Mouse (Mus musculus): Measurements from ENCODE around the gene Gtsf2. TPM values are rescaled to one million over a fixed set of nuclear protein-coding genes. Genes with fewer than 3 reads are reported as not detected.

The Gtsf2 gene
- polyA plus RNA-seq (2014; fragmentation: Illumina TruSeq; extraction: RNeasy Lipid Tissue Mini Kit (QIAGEN cat#74804)) = not detected

DNA sequence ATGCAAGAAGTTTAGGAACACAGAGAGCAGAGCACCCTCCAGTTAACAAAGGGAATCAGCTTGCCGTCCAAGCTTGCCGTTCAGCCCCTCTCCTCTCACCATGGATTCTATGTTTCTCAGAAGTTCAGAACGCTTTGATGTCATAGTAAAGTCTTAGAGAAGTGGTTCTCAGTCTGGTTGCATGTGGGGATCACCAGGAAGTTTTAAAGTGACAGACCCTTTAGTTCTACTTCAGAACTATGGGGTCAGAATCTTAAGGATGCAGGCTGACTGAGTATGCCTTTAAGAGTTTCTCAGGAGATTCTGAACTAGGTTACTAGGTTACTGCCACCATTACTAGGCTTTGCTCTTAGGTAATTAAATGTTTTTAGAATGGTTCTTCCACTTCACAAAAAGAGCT is at the start of gene Gtsf2:
Gtsf2 (minus strand) TSS at position 101 of the 400 bp plus-strand sequence.

GRCm38 (mm10) chr15:103453551-103454218 is 5.4 kb upstream of the Gtsf2 start, which contains the start of gene Nckap1l:
Gene Nckap1l (plus strand): TSS chr15:103453794.

GRCm38 (mm10) chr15:103430241-103430640 is 18.0 kb downstream of the Gtsf2 start, which contains the start of gene Gtsf1:
Gene Gtsf1 (minus strand): TSS chr15:103430470.

Other genes starting within 250 kb of the Gtsf2 start
- gene Cbx5, start 208.7 kb downstream of the Gtsf2 start, polyA plus RNA-seq (2014; fragmentation: Illumina TruSeq; extraction: RNeasy Lipid Tissue Mini Kit (QIAGEN cat#74804)) = 230 TPM
- 1,400 TPM for gene Hnrnpa1, start 208.0 kb downstream of the Gtsf2 start, polyA plus RNA-seq (2014; fragmentation: Illumina TruSeq; extraction: RNeasy Lipid Tissue Mini Kit (QIAGEN cat#74804))
- gene Nfe2, start 190.1 kb downstream of the Gtsf2 start, polyA plus RNA-seq (2014; fragmentation: Illumina TruSeq; extraction: RNeasy Lipid Tissue Mini Kit (QIAGEN cat#74804)) = not detected
- 70.6 TPM for gene Copz1, start 175.8 kb downstream of the Gtsf2 start, polyA plus RNA-seq (2014; fragmentation: Illumina TruSeq; extraction: RNeasy Lipid Tissue Mini Kit (QIAGEN cat#74804))
- not detected for gene Gpr84, start 137.9 kb downstream of the Gtsf2 start, polyA plus RNA-seq (2014; fragmentation: Illumina TruSeq; extraction: RNeasy Lipid Tissue Mini Kit (QIAGEN cat#74804))
- gene Zfp385a, start 108.4 kb downstream of the Gtsf2 start, polyA plus RNA-seq (2014; fragmentation: Illumina TruSeq; extraction: RNeasy Lipid Tissue Mini Kit (QIAGEN cat#74804)) = not detected
- gene Itga5, start 81.7 kb downstream of the Gtsf2 start, polyA plus RNA-seq (2014; fragmentation: Illumina TruSeq; extraction: RNeasy Lipid Tissue Mini Kit (QIAGEN cat#74804)) = 0.77 TPM
- gene Gtsf1, start 18.0 kb downstream of the Gtsf2 start, polyA plus RNA-seq (2014; fragmentation: Illumina TruSeq; extraction: RNeasy Lipid Tissue Mini Kit (QIAGEN cat#74804)) = 9.7 TPM
- gene Nckap1l, start 5.3 kb upstream of the Gtsf2 start, polyA plus RNA-seq (2014; fragmentation: Illumina TruSeq; extraction: RNeasy Lipid Tissue Mini Kit (QIAGEN cat#74804)) = 7.7 TPM
- 0.80 TPM for gene Pde1b, start 54.6 kb upstream of the Gtsf2 start, polyA plus RNA-seq (2014; fragmentation: Illumina TruSeq; extraction: RNeasy Lipid Tissue Mini Kit (QIAGEN cat#74804))
- gene Ppp1r1a, start 89.5 kb upstream of the Gtsf2 start, polyA plus RNA-seq (2014; fragmentation: Illumina TruSeq; extraction: RNeasy Lipid Tissue Mini Kit (QIAGEN cat#74804)) = 0.48 TPM
- gene Glycam1, start 116.6 kb upstream of the Gtsf2 start, polyA plus RNA-seq (2014; fragmentation: Illumina TruSeq; extraction: RNeasy Lipid Tissue Mini Kit (QIAGEN cat#74804)) = not detected

Measured in ovary, adult 10 weeks (tissue).